Mouse (Mus musculus): Measurements from ENCODE around the gene Ssh2.

Ssh2 gene

DNA sequence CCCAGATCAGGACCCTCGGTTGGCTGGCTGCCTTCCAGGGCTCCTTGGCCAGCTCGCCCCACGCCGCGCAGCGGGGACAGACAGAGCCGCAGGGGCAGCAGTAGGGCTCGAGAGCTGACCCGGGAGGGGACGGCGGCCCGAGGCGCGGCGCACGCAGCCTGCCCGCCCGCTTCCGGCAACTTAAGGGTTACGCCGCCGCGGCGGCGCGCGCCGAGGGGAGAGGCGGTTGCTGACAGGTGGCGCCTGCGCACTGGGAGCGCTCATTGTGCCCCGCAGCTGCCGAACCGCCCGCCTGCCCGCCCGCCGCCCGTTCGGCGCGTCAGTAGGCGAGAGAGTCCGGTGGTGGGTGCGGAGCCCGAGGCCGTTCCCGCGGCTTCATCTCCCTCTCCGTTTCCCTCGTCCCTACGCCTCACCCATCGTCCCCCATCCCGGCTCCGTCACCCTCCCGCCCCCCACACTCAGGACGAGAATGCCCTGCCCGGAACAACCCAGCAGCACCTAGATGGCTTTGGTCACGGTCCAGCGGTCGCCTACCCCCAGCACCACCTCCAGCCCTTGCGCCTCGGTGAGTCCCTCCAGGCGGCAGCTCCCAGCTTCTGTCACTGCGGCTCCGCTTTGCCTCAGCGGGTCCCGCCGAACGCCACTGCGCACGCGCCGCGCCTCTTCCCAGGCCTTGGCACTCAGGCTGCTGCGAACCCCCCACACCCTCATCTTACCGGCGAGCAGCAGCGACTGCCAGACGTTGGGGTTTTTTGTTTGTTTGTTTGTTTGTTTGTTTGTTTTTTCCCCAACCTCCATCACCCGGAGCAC lies at the start of gene Ssh2:
TSS of gene Ssh2 (plus strand) at position 337 of the 810 bp plus-strand sequence.
- peak; percentile 82 to 89 for DNase-seq

DNA sequence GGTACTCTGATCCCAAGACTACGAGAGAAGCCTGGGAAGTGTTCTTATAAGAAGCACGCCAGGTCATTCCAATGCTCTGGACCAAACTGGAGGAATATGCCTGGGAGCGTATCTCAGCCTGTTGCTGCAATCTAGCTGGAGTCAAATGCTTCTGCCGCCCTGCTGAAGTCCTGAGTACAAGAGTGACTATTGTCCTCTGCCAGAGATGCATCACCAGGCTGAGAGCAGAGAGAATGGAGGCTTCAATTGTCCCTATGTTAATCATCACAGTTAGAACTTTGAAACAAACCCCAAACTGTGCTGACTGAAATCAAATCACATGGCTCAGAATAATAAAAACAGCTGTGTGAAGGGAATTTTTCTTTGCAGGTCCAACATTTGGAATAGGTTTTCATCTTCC lies 42.4 kb upstream of the Ssh2 start:
- DNase-seq: no peak

DNA sequence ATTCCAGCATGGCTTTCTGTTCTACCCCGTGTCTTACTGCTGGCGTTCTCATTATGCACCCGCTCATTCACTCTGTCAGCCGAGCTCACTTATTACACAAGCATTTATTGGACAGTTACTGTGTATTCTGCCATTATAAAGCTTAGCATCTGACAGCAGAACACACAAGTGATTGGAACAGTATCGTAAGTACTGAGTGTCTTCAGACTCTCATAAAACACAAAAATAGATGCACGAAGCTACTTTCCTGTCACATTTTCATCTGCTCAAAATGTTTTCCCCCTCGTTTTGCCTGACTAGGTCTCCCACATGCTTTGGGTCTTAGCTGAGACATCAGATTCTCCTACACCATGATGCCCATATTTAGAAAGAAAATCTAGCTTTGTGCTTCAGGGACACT lies 41.6 kb upstream of the Ssh2 start:
- DNase-seq: no peak

DNA sequence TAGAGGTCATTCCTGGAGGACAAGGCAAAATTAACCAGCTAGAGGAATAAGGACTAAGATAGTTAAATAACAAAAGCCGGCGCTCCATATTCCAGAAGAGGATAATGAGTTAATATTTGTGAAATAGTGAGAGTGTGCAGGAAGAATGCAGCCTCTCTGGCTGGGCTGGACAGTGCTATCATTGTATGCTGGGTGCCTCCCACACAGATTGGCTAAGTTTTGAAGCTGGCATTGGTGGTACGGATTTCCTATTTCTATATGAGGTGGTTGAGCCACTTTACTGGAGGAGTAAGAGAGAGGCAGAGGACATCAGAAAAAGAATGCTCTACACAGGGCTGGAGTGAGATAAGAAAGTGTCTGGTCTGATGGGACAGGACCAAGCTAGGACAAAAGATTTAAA lies 36.3 kb upstream of the Ssh2 start:
- DNase-seq: no peak

DNA sequence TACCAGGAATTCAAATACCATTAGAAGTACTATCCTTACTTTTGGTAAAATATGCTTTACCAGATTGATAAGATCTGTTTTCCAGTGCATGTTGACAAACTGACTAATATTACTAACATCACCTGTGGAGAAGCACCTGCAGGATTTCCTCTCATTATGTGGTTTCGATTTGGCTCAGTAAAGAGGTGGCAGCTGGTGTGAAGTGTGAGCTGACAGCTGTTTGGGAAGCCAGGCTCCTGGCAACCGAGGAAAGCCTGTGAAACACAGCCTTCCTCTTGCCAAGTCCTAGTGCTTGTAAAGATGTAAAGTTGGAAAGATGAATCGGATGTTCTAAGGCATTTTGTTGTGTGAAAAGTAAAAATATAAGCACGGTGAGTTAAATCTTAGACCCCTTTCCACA lies 35.2 kb upstream of the Ssh2 start:
- peak; percentile 10 to 22 for DNase-seq

DNA sequence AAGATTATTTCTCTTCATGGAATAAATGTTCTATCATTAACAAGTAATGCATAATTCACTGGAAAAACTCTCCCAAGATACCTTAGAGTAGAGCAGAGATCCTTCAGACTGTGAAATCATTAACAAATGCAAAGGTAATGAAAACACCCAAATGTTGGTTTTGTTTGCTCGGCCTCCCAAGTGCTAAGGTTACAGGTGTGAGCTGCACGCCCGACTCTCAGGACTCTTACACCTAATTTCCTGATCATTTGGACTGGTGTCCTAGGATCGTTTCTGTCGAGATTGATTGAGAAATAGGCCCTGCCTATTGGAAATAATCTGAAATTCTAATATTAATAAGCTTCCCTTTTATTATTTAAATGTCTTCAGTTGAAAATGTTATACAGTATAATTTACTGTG lies 34.6 kb upstream of the Ssh2 start:
- no peak for DNase-seq

DNA sequence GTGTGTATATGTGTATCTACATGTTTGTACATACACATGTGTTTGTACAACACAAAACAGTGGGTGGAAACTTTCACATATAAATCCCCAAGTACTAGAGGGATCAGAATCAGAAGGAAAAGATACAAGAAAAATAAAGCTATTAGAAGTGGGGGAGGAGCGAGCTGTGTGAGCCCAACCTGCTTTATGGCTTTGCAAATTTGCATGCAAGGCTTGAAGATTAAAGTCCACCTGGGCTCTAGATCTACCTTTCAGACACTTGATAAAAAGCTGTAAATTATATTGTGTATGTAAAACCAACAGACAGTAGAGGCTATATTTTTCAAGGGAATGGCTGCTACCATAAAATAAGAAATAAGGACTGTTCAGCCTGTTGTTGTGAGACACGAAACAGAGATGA lies 34.0 kb upstream of the Ssh2 start:
- DNase-seq: no peak

DNA sequence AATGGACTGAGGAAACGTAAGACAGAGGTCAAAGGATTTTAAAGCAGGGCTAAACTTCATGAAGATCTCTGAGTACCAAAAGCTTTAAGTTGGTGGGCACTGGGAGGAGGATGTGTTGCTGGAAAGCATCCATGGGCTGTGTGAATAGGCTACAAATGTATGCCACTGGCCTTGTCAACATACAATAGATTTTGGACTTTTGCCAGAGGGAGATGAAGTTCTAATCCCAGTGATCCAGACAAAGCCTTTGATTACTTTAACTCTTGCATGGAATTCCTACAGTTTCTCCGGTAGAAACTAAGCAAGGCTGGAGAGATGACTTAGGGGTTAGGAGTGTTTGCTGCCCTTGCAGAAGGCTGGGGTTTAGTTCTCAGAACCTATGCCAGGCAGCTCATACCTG lies 33.5 kb upstream of the Ssh2 start:
- DNase-seq: no peak

DNA sequence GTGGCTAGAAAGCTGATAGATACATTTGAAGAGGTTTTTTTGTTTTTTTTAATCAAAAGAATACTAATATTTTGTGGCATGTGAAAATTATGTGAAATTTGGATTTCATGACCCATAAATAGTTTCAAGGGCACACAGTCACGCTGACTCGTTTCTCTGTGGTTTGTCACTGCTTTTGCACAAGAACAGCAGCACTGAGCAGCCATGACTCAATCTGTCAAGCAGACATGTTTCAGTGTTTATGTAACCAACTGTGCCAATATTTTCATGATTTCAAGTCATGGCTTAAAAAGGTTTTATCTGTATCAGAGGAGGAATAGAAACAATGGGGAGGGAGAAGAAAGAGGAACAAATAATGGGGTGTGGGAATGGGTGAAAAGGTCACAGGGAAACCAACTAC lies 31.2 kb upstream of the Ssh2 start:
- DNase-seq: no peak

DNA sequence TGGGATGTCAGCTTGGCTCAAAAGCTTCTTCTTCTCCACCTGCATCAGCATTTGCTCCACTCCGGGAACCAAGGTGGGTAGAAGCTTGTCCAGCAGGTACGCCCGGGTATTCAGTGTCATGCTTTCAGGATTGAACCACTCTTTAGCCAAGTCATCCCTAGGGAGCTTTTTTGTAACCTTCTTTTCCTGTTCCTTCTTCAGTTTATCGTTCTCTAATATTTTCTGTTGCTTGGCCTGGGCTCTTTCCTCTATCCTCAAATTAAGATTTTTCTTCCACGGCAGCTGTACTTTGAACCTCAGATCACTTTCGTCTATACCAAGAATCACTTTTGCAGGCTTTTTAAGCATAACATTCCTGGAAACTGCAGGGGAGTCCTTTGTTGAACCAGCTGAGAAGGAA lies 27.2 kb upstream of the Ssh2 start, which contains the start of gene Efcab5:
TSS of gene Efcab5 (minus strand) at position 101 of the 400 bp plus-strand sequence.
- DNase-seq: no peak

DNA sequence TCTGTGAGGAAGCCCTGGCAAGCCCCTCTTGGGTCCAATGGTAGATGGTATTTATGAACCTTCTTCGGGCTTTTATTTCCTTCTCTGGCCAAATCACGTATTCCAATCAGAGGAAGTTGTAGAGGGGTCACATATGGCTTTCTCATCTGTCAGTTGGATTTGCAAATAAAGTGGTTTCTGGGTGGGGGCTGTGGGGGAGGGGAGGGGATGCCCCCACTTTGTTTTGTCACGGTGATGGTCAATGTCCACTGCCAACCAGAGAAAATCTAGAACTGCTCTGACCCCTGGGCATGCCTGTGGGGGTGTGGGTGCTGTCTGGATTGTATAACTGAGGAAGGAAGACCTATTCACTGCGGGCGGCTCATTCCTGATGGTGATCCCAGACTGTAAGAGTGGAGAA lies 22.7 kb upstream of the Ssh2 start:
- DNase-seq: no peak

DNA sequence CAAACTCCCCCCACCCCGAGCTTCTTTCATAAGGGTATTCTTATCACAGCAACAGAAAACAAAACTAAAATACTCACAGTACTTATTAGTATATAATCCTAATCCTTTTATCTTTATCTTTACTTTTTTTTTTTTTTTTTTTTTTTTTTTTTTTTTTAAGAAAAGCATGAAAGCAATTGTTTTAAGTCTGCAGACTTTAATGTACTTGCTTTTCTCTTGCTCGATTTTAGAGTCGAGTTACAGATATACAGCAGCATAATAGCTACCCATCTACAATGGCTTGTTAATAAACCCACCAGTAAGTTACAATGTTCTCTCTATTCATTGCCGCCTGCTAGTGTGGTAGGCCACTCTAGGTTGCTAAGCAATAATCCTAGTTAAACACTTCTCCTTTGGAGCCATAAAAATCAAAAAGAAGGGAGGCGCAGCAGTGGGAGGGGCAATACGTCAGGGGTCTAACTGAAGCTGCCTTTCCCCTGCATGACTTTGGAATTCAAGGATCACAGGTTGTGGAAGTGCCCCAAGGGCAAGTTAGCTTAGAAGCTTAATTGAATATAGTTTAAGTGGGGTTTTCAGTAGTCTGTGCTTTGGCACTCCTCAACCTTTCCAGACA lies 22.0 kb upstream of the Ssh2 start:
- no peak for DNase-seq

DNA sequence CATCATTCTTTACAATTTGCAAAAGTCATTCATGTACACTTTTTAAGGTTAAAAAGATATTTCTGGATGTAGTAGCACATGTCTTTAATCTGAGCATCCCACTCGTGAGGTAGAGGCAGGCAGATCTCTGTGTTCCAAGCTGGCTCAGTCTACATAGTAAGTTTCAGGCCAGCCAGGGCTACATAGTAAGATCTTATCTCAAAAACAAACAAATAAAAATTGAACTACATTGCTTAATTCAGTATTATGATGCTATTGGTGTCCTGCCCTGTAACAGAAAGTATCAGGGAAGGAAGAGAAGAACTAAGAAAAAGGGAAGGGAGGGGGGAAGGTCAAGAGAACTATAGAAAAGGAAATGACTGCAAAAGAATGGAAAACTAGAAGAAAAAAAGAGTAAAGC lies 21.3 kb upstream of the Ssh2 start:
- DNase-seq: no peak

DNA sequence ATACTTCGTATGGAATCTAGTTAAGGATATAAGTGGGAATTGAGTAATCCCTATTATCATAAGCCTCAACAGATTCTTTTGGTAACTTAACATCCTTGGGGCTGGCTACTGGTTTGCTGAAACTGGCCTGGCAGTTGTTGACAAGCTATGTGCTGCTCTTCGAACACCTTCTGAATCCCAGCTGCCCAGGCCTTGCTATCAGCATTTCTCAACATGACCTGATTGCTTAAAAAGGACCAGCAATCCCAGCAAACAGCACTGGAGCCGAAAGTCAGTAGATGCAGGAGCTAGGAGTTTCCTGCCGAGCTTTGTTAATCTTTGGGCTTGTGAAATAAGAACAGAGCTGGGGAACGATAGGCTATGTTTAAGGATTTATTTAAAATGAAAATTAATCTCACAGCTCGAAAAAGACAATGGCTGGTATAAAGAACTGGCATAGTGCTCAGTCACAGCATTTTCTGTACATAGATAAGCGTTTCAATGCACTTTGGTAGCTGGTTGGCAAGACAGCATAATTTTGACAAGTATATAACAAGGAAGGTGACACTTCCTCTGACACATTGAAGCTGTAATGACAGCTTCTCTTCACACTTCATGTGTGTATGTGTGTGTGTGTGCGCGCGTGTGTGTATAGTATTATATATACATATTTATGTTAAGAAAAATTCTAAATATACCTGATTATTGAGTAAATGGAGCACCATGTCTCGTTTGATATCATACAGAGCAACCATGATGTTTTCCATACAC lies 20.6 kb upstream of the Ssh2 start:
- DNase-seq: no peak

DNA sequence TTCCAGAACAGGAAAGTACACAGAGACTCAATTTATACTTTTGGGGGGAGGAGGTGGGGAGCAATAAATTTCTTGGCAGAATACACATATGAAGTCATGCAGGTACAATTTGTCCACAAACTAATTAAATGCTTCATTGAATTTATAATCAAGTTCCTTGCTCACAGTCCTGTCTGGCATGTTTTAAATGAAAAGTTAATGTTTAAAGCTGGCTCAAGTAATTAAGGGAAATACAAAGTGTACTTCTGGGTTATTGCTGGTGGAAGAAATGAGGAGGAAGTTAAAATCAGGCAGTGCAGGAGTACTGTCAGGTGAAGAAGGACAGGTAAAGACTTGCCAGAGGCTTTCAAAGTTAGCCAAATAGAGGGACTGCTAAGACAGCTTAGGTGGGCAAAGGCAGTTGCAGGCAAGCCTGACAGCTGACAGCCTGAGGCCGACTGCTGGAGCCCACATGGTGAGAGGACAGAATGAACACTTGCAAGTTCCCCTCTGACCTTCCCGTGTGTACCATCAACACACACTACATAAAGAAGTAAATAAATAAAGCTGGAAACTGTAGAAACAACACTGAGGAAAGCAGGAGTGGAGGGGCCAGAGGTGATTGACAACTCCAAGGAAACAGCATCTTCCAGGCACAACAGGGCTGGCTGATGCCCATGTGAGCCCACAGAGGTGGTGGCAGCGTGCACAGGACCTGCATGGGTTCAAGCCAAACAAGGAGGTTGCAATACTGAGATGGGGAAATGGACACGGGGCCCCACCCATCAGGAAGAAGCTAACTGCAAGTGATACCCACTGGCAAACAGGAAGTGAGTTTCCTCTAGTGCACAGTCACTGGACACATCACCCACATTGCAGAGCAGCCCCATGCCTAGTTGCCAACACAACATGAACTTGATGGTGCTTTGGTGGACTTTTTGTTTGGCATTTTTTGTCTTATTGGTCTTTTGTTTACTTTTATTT lies 19.6 kb upstream of the Ssh2 start:
- no peak for DNase-seq

DNA sequence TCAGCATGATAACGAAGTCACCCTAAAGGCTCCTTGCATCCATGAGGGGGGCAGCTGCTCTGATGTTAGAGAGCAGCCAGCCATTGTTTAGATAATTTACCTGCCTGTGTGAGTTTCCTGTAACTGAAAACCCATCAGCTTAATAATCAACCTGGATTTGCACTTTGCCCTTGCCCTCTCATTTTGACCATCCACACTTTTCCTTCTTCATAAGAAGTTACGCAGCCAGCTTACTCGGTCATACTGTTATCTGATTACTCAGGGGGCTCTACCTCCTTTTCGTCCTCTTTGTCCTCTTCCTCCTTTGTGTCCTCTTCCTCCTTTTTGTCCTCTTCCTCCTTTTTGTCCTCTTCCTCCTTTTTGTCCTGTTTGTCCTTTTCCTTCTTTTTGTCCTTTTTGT lies 16.5 kb upstream of the Ssh2 start:
- no peak for DNase-seq

DNA sequence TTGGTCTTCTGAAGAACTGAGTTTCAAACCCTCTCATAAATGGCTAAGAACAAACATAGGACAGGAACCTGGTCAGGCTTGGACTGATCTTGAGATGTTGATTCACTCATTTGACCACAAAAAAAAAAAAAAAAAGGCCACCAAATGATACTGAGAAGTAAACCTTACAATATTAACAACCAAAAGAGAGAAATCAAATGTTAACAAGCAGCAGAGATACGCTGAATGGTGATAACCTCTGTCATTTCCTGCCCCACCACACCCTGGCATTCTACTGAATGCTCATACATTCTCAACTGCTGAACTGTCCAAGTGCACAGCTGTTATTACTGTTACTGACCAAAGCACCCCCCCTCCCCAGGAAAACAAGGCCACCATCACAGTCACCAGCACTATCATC lies 15.4 kb upstream of the Ssh2 start:
- no peak for DNase-seq

DNA sequence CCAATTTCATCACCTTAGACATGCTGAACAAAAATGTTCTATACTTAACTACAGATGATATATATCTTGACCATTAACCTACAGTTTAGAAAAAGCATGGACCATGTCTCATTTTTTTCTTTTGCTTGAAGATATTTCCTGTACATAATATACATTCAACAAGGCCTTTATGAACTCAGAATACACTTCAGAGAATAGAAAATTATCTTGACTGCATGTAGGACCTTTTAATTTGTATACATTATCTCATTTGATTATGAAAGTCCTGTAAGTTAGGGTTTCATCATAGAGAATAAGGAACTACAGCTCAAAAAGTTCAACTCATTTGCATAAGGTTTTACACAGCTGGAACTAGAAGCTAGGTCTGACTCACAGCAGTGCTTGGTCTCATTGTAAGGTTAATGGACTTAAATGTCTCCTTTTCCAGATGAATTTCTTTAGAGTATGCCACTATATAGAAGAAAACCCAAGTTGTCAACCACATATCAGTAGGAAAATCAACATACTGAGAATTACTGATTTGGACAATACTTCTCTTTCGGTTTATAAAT lies 1.9 kb upstream of the Ssh2 start:
- no peak for DNase-seq

DNA sequence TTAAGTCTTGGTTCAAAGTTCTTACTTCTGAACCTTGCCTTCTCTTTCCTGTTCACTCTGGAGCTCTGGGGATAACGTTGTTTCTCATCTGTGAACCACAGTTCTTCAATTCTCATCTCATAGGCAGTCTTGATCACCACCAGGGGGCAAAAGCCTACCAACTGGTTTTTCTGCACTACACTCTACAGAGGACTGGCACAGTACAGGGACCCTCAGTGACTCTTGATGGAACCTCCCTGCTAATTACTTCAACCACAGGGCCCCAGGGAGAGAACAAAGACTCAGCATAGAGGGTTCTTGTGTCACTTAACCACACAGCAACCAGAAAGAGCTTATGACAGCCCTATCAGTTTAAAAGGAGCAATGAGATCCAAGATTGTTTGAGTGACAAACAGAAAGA lies 1.3 kb upstream of the Ssh2 start:
- peak; percentile 68 to 77 for DNase-seq

DNA sequence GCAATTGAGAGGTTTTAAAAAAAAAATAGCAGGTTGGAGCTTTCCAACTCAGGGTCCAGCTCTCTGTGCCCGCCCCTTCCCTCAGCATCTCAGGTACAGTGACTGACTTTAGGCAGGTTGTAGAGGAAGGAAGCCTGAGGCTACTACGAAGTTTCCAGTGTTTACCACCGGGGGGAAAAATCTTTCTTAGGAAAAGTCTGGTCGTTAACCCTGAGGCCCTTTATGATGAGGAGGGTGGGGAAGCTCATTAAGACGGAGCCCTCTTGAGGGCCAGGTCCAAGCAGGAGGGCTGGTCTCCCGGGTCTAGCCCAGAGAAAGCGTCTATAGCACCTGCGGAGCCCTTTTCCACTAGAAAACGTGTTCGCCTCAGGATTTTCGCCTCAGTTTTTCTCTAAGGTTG lies 604 bp upstream of the Ssh2 start:
- DNase-seq: peak in 1 of 2 experiments; percentile 6

DNA sequence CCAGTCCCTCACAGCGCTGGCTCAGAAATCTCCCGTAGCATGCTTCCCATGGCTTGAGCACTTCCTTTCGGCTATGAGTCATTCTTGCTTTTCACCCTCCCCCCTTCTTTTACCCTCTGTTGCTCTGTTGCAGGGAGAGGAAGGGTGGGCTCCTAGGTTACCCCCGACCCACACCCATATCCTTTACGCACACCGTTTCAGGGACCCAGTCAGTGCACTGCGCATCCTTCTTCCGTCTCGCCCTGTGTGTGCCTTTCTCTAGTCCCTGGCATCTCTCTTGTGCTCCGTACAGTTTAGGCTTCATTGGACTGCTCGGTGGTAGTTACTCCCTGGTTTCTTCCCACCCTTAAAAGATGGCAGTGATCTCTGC lies 659 bp downstream of the Ssh2 start:
- DNase-seq: peak in 1 of 2 experiments; percentile 40

DNA sequence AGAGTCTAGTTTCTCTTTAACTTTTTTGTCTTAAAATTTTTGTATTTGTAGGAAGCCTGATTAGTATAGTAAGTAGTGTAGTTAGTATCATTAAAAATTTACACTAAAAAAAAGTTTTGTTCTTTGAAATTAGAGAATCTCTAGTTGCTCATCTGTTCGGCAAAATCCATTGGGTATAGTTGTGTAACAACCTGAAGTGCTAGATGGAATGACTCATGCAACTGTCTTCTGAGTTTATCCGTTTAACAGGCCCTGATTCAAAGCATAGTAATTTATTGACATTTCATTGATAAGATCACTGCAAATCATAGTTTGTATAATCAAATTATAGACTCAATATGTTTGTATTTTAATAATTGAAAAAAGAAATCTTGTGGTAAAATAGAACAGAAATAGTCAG lies 14.7 kb downstream of the Ssh2 start:
- DNase-seq: no peak

DNA sequence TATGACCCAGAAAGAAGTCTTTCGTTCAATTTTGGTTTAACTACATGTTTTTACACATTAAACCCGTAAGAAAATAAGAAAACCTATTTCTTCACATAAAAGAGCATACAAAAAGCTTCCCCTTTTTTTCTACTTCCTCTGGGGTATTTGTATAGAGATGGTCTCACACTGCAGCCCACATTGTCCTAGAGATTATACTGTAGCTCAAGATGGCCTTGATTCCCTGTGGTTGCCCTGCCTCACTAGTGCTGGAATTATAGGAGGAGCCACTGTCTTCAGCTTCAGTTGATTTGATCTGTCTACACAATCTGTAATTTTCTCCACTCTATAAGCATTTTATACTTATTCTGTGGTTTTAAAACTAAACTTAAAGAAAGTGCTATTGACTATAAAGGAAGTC lies 15.4 kb downstream of the Ssh2 start:
- DNase-seq: no peak

Measured in cerebellum, adult 18-20 months (tissue).